Mouse (Mus musculus): ENCODE results near the gene Pth2r.

- TF ChIP-seq CTCF (IDR thresholded peaks at IDR 0.05; ENCODE audit: low read depth) (no peak), EP300 (IDR thresholded peaks at IDR 0.05; ENCODE audit: low read depth) (no peak)
Observed at GRCm38 (mm10) chr1:65337768-65338167, 55.9 kb downstream of the Pth2r start.
